Mouse (Mus musculus) cerebellum, adult 2 months (tissue): ENCODE data around the gene Tars2.

Source experiments
- CTCF ChIP-seq: fragments of 200-500 bp; IDR thresholded peaks from 2 replicates; pipeline ENCODE4 v1.5.1; 2011; ENCODE audit warnings: low read depth, mild to moderate bottlenecking, control low read depth, low read length, moderate library complexity, borderline replicate concordance; ENCODE audit not compliant: insufficient read depth
- POLR2A ChIP-seq: fragments of 200-500 bp; IDR thresholded peaks from 2 replicates; pipeline ENCODE4 v1.6.1; 2011; ENCODE audit warnings: low read length, control low read depth, borderline replicate concordance; ENCODE audit not compliant: insufficient read depth

DNA sequence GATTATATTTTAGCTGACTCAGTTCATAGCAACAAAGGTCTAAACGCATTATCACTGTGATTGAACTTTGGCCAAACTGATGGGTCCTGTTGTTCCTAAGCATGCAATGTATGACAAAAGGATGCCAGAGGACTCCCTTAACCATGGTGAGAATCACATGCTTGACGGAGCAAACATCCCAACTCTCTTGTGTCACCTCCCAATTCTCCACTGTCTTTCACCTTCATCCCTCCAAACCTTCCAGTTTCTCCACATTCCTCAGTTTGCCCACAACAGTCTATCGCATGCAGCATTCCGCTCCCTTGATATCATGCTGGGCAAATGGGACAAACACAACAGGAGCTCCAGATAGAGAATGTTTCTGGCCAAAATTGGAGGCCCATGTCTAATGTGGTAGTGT, 25.5 kb upstream of the Tars2 start:
- TF ChIP-seq POLR2A (no peak), CTCF (no peak)
